8 mouse cellular contexts compared by ENCODE assay signal in genomic region chr4:140684141-140684871, GRCm38 (mm10). TPM values are rescaled to one million over a fixed set of nuclear protein-coding genes. Genes with fewer than 3 reads are reported as not detected.
A peak's percentile ranks its signal among the peaks of the same experiment; 100 is the strongest.
DNase-seq lines count a peak whose midpoint lies in the region; ATAC-seq and TF ChIP-seq lines count a peak whose summit lies in the region.

No protein-coding gene starts in this region.

- no peak for DNase-seq in ES-E14 (ENCODE audit: low read depth, low spot score)
- peak; percentile 77 for DNase-seq in c-Kit-positive CD71-positive TER-119-positive erythroid progenitor cells, embryonic 14.5 days (ENCODE audit: low spot score)
- DNase-seq in cerebellum, adult 18-20 months: no peak
- no peak for DNase-seq in right cerebral cortex, postnatal 36 days (ENCODE audit: low spot score in 2 of 2)
- no peak for DNase-seq in adrenal gland, adult 2 months

- no peaks in the 10 kb centered on the region for H3K36me3 ChIP-seq in ES-E14 (ENCODE audit: control insufficient read depth, insufficient read depth, low read length, poor library complexity, severe bottlenecking)
- no peaks in the 10 kb centered on the region for H3K36me3 ChIP-seq in heart, embryonic 12.5 days
- no peaks in the 10 kb centered on the region for H3K36me3 ChIP-seq in limb, embryonic 13.5 days
- no peaks in the 10 kb centered on the region for H3K36me3 ChIP-seq in midbrain, embryonic 12.5 days

- no peak overlapping the region for H3K4me3 ChIP-seq in ES-E14 (ENCODE audit: insufficient read depth in 1 of 2, low read depth in 1 of 2, low read length in 2 of 2, poor library complexity in 1 of 2, severe bottlenecking in 1 of 2)
- H3K4me3 ChIP-seq in heart, embryonic 12.5 days: peak overlapping the region; percentile 31
- peak overlapping the region; percentile 17 for H3K4me3 ChIP-seq in limb, embryonic 13.5 days
- H3K4me3 ChIP-seq in midbrain, embryonic 12.5 days: no peak overlapping the region

- H3K9me3 ChIP-seq in ES-E14 (ENCODE audit: control insufficient read depth, insufficient read depth, low read depth, low read length): no peaks in the 10 kb centered on the region
- H3K9me3 ChIP-seq in heart, embryonic 12.5 days (replicated peaks): no peaks in the 10 kb centered on the region
- H3K9me3 ChIP-seq in limb, embryonic 13.5 days: no peaks in the 10 kb centered on the region
- no peaks in the 10 kb centered on the region for H3K9me3 ChIP-seq in midbrain, embryonic 12.5 days

- peak overlapping the region; percentile 69 for H3K4me2 ChIP-seq in heart, embryonic 12.5 days
- peak overlapping the region; percentile 60 for H3K4me2 ChIP-seq in limb, embryonic 13.5 days (replicated peaks)
- peak overlapping the region; percentile 29 for H3K4me2 ChIP-seq in midbrain, embryonic 12.5 days (replicated peaks)

- peak overlapping the region; percentile 49; the same call in 1 of the 2 replicates for H3K9ac ChIP-seq in ES-E14 (ENCODE audit: insufficient read depth, low read depth, low read length, poor library complexity, severe bottlenecking)
- H3K9ac ChIP-seq in heart, embryonic 12.5 days: peak overlapping the region; percentile 44; the same call in 1 of the 2 replicates
- peak overlapping the region; percentile 32; the same call in 1 of the 2 replicates for H3K9ac ChIP-seq in limb, embryonic 13.5 days
- no peak overlapping the region for H3K9ac ChIP-seq in midbrain, embryonic 12.5 days (replicated peaks)

- peak overlapping the region; percentile 17; the same call in 1 of the 2 replicates for H3K27ac ChIP-seq in ES-E14 (ENCODE audit: insufficient read depth, low read depth, low read length, poor library complexity, severe bottlenecking)
- H3K27ac ChIP-seq in heart, embryonic 12.5 days (ENCODE audit: poor library complexity, severe bottlenecking): no peak overlapping the region
- H3K27ac ChIP-seq in limb, embryonic 13.5 days: no peak overlapping the region
- H3K27ac ChIP-seq in midbrain, embryonic 12.5 days (replicated peaks): no peak overlapping the region

- H3K4me1 ChIP-seq in ES-E14 (ENCODE audit: control insufficient read depth in 2 of 2, insufficient read depth in 2 of 2, low read length in 2 of 2, poor library complexity in 1 of 2): peaks cover 0 to 22% of the 10 kb centered on the region in 2 experiments; a peak in 2 of 4 replicates
- H3K4me1 ChIP-seq in heart, embryonic 12.5 days (replicated peaks): peaks cover 21% of the 10 kb centered on the region
- peaks cover 23% of the 10 kb centered on the region for H3K4me1 ChIP-seq in limb, embryonic 13.5 days
- H3K4me1 ChIP-seq in midbrain, embryonic 12.5 days: peaks cover 20% of the 10 kb centered on the region

- 4% methylated on average over 16 of the region's 16 CpGs for WGBS in heart, embryonic 12.5 days
- 1% methylated on average over 16 of the region's 16 CpGs for WGBS in limb, embryonic 13.5 days
- 21% methylated on average over 16 of the region's 16 CpGs for WGBS in midbrain, embryonic 12.5 days

- peak; percentile 62; the same call in 1 of the 2 replicates for ATAC-seq in heart, embryonic 12.5 days (ENCODE audit: insufficient number of reproducible peaks, low FRiP score)
- ATAC-seq in limb, embryonic 13.5 days (ENCODE audit: low FRiP score, low read depth): peak; percentile 60
- ATAC-seq in midbrain, embryonic 12.5 days (ENCODE audit: low FRiP score, low read depth): no peak

- H3K27me3 ChIP-seq in heart, embryonic 12.5 days (replicated peaks): 0 out of 2 replicates have a peak, but pooled peaks cover 7% of the 10 kb centered on the region
- H3K27me3 ChIP-seq in limb, embryonic 13.5 days: 0 out of 2 replicates have a peak, but pooled peaks cover 4% of the 10 kb centered on the region
- H3K27me3 ChIP-seq in midbrain, embryonic 12.5 days: peaks cover 10% of the 10 kb centered on the region; the same call in 1 of the 2 replicates

- in situ Hi-C loops in ES-E14 (cut with MboI; ENCODE audit: low sequenced_read_pairs in 2 of 2, unreplicated experiment in 2 of 2): no loop called here

TF ChIP-seq in ES-E14, 5 proteins besides CTCF, POLR2A, EP300 and RAD21:
- no peak for TF ChIP-seq MAFK (IDR thresholded peaks at IDR 0.05; ENCODE audit: insufficient read depth, low read depth, low read length)
- no peak for TF ChIP-seq ZC3H11A (IDR thresholded peaks at IDR 0.05; ENCODE audit: borderline replicate concordance, low read depth, low read length)
- no peak for TF ChIP-seq CHD2 (IDR thresholded peaks at IDR 0.05; ENCODE audit: low read depth, low read length)
- TF ChIP-seq HCFC1 (IDR thresholded peaks at IDR 0.05; ENCODE audit: borderline replicate concordance, insufficient read depth, low read length): no peak
- TF ChIP-seq ZNF384 (IDR thresholded peaks at IDR 0.05; ENCODE audit: low read depth, low read length): no peak

RNA-seq across cellular contexts. Expression of gene Rcc2, which starts 16.0 kb away (rescaled TPM):
- total RNA-seq in ES-E14 (2012; rRNA removed): 250 and 322 TPM in 2 replicates
- 38.5 and 40.6 TPM in 2 replicates for polyA plus RNA-seq in heart, embryonic 12.5 days (2016; fragmentation: Nextera tagmentation; extraction: Ambion mirVana)
- 32.8 and 41.5 TPM in 2 replicates for polyA plus RNA-seq in limb, embryonic 13.5 days (2015; fragmentation: Nextera tagmentation; extraction: Ambion mirVana)
- polyA plus RNA-seq in midbrain, embryonic 12.5 days (2016; fragmentation: Nextera tagmentation; extraction: Ambion mirVana): 72.2 and 75.5 TPM in 2 replicates
- 10 to 100 TPM; 62.7 to 64.2 TPM for total RNA-seq in adrenal gland, adult 2 months (2021)
- 43.1 and 50.1 TPM in 2 replicates for polyA plus RNA-seq in adrenal gland, adult 2 months (2012; rRNA removed)

RNA-seq across cellular contexts. Expression of gene Arhgef10l, which starts 18.5 kb away (rescaled TPM):
- 14.8 and 20.0 TPM in 2 replicates for total RNA-seq in ES-E14 (2012; rRNA removed)
- 20.1 and 21.0 TPM in 2 replicates for polyA plus RNA-seq in heart, embryonic 12.5 days (2016; fragmentation: Nextera tagmentation; extraction: Ambion mirVana)
- 14.9 TPM in 2 replicates for polyA plus RNA-seq in limb, embryonic 13.5 days (2015; fragmentation: Nextera tagmentation; extraction: Ambion mirVana)
- 34.2 and 36.5 TPM in 2 replicates for polyA plus RNA-seq in midbrain, embryonic 12.5 days (2016; fragmentation: Nextera tagmentation; extraction: Ambion mirVana)
- total RNA-seq in adrenal gland, adult 2 months (2021): 10 to 100 TPM in 1 of 2 experiments, 1 to 10 TPM in 1; 7.5 to 30.8 TPM
- 13.3 and 18.8 TPM in 2 replicates for polyA plus RNA-seq in adrenal gland, adult 2 months (2012; rRNA removed)

RNA-seq across cellular contexts. Expression of gene Padi6, which starts 58.1 kb away (rescaled TPM):
- total RNA-seq in ES-E14 (2012; rRNA removed): 0.09 and 0.21 TPM in 2 replicates
- polyA plus RNA-seq in heart, embryonic 12.5 days (2016; fragmentation: Nextera tagmentation; extraction: Ambion mirVana): not detected in 2 replicates
- polyA plus RNA-seq in limb, embryonic 13.5 days (2015; fragmentation: Nextera tagmentation; extraction: Ambion mirVana): 0.10 TPM in 1 of 2 replicates, not detected in the other
- not detected in 2 replicates for polyA plus RNA-seq in midbrain, embryonic 12.5 days (2016; fragmentation: Nextera tagmentation; extraction: Ambion mirVana)
- total RNA-seq in adrenal gland, adult 2 months (2021): not detected
- not detected in 2 replicates for polyA plus RNA-seq in adrenal gland, adult 2 months (2012; rRNA removed)

Comparison
In these comparisons a context has a peak if more than half of its experiments do, and no peak if none do; other contexts are left out.
1. H3K4me3 ChIP-seq: peak in heart, embryonic 12.5 days (single experiment) and limb, embryonic 13.5 days (single experiment); none in ES-E14 (0 of 2) and midbrain, embryonic 12.5 days (single experiment).
2. Peak in every context shown above with its lines, with median percentiles within 50 percentile points of each other: H3K4me2 ChIP-seq.